8 mouse cellular contexts compared by ENCODE assay signal in genomic region chr9:58582581-58583266, GRCm38 (mm10). TPM values are rescaled to one million over a fixed set of nuclear protein-coding genes. Genes with fewer than 3 reads are reported as not detected.
DNase-seq lines count a peak whose midpoint lies in the region; ATAC-seq and TF ChIP-seq lines count a peak whose summit lies in the region.

No protein-coding gene starts in this region.

- no peaks in the 10 kb centered on the region for H3K36me3 ChIP-seq in kidney, embryonic 14.5 days (ENCODE audit: control insufficient read depth, insufficient read depth, low read length)
- H3K36me3 ChIP-seq in heart, postnatal 0 days (replicated peaks; ENCODE audit: control insufficient read depth, insufficient read depth, low read length): no peaks in the 10 kb centered on the region
- no peaks in the 10 kb centered on the region for H3K36me3 ChIP-seq in limb, embryonic 12.5 days
- H3K36me3 ChIP-seq in midbrain, embryonic 16.5 days (ENCODE audit: control insufficient read depth, insufficient read depth, low read length): no peaks in the 10 kb centered on the region

- no peak for TF ChIP-seq EP300 in heart, postnatal 0 days (IDR thresholded peaks at IDR 0.05; ENCODE audit: low read depth)

- peak overlapping the region; percentile 81 for H3K4me2 ChIP-seq in kidney, embryonic 14.5 days (replicated peaks; ENCODE audit: low read depth, low read length)
- peak overlapping the region; percentile 87 for H3K4me2 ChIP-seq in heart, postnatal 0 days (ENCODE audit: low read depth, low read length)
- peak overlapping the region; percentile 86 for H3K4me2 ChIP-seq in limb, embryonic 12.5 days
- H3K4me2 ChIP-seq in midbrain, embryonic 16.5 days (ENCODE audit: low read length): peak overlapping the region; percentile 87

- ATAC-seq in kidney, embryonic 14.5 days (ENCODE audit: low FRiP score, low TSS enrichment): no peak; the same call in none of the 2 replicates
- ATAC-seq in erythroid progenitor cell, adult 5-6 weeks (replicated peaks; ENCODE audit: low FRiP score, poor library complexity, severe bottlenecking): peak; percentile 21; the same call in 1 of the 2 replicates
- ATAC-seq in heart, postnatal 0 days (ENCODE audit: insufficient read depth, low read depth): peak; percentile 40
- ATAC-seq in limb, embryonic 12.5 days (ENCODE audit: insufficient number of reproducible peaks, insufficient read depth, low FRiP score, low TSS enrichment, low read depth): peak; percentile 54
- peak; percentile 78 for ATAC-seq in midbrain, embryonic 16.5 days

- H3K9ac ChIP-seq in kidney, embryonic 14.5 days (ENCODE audit: low read depth, low read length): peak overlapping the region; percentile 95
- H3K9ac ChIP-seq in heart, postnatal 0 days (replicated peaks; ENCODE audit: low read depth, low read length): peak overlapping the region; percentile 99
- H3K9ac ChIP-seq in limb, embryonic 12.5 days (replicated peaks): peak overlapping the region; percentile 97
- peak overlapping the region; percentile 98 for H3K9ac ChIP-seq in midbrain, embryonic 16.5 days (ENCODE audit: low read depth, low read length)

- H3K27me3 ChIP-seq in kidney, embryonic 14.5 days (ENCODE audit: control insufficient read depth, insufficient read depth, low read length): no peaks in the 10 kb centered on the region
- H3K27me3 ChIP-seq in heart, postnatal 0 days (ENCODE audit: control insufficient read depth, insufficient read depth, low read length): no peaks in the 10 kb centered on the region
- no peaks in the 10 kb centered on the region for H3K27me3 ChIP-seq in limb, embryonic 12.5 days
- H3K27me3 ChIP-seq in midbrain, embryonic 16.5 days (ENCODE audit: control insufficient read depth, insufficient read depth, low read depth, low read length): no peaks in the 10 kb centered on the region

- H3K27ac ChIP-seq in kidney, embryonic 14.5 days (ENCODE audit: low read depth, low read length): peak overlapping the region; percentile 97
- H3K27ac ChIP-seq in heart, postnatal 0 days (ENCODE audit: low read depth): peak overlapping the region; percentile 99
- H3K27ac ChIP-seq in limb, embryonic 12.5 days: peak overlapping the region; percentile 98
- H3K27ac ChIP-seq in midbrain, embryonic 16.5 days (ENCODE audit: low read length): peak overlapping the region; percentile 97

- no peak for DNase-seq in kidney, postnatal 4 days
- DNase-seq in adrenal gland, postnatal 25 days: peak; percentile 53
- peak; percentile 45 for DNase-seq in heart, postnatal 0 days (ENCODE audit: low spot score)
- peak; percentile 75 for DNase-seq in testis, postnatal 14 days (ENCODE audit: low spot score)

- peaks cover 9% of the 10 kb centered on the region for H3K4me1 ChIP-seq in kidney, embryonic 14.5 days (ENCODE audit: control insufficient read depth, insufficient read depth, low read length)
- peaks cover 26% of the 10 kb centered on the region; the same call in 1 of the 2 replicates for H3K4me1 ChIP-seq in heart, postnatal 0 days (ENCODE audit: control insufficient read depth, insufficient read depth)
- H3K4me1 ChIP-seq in limb, embryonic 12.5 days (replicated peaks): peaks cover 14% of the 10 kb centered on the region
- peaks cover 16% of the 10 kb centered on the region for H3K4me1 ChIP-seq in midbrain, embryonic 16.5 days (ENCODE audit: control insufficient read depth, insufficient read depth, low read length)

- no peak for TF ChIP-seq CTCF in heart, postnatal 0 days (IDR thresholded peaks at IDR 0.05; ENCODE audit: low read depth)

- no peaks in the 10 kb centered on the region for H3K9me3 ChIP-seq in kidney, embryonic 14.5 days (ENCODE audit: control insufficient read depth, low read length)
- no peaks in the 10 kb centered on the region for H3K9me3 ChIP-seq in heart, postnatal 0 days (replicated peaks; ENCODE audit: control insufficient read depth, low read length)
- H3K9me3 ChIP-seq in limb, embryonic 12.5 days: no peaks in the 10 kb centered on the region
- H3K9me3 ChIP-seq in midbrain, embryonic 16.5 days (replicated peaks; ENCODE audit: control insufficient read depth, low read length, poor library complexity, severe bottlenecking): 0 out of 2 replicates have a peak, but pooled peaks cover 2% of the 10 kb centered on the region

- peak overlapping the region; percentile 97 for H3K4me3 ChIP-seq in kidney, embryonic 14.5 days (ENCODE audit: low read length)
- peak overlapping the region; percentile 100 for H3K4me3 ChIP-seq in heart, postnatal 0 days (ENCODE audit: low read depth, low read length)
- H3K4me3 ChIP-seq in limb, embryonic 12.5 days (replicated peaks): peak overlapping the region; percentile 93
- peak overlapping the region; percentile 75 for H3K4me3 ChIP-seq in midbrain, embryonic 16.5 days (ENCODE audit: low read depth, low read length)

- 0% methylated on average over 42 of the region's 42 CpGs for WGBS in kidney, embryonic 14.5 days
- WGBS in heart, postnatal 0 days: under 1% methylated on average over 42 of the region's 42 CpGs
- WGBS in limb, embryonic 12.5 days: under 1% methylated on average over 42 of the region's 42 CpGs
- WGBS in midbrain, embryonic 16.5 days: 0% methylated on average over 42 of the region's 42 CpGs

RNA-seq across cellular contexts. Expression of gene Nptn, which starts 0.7 kb away (rescaled TPM):
- 110 and 128 TPM in 2 replicates for polyA plus RNA-seq in kidney, embryonic 14.5 days (2014; fragmentation: Nextera tagmentation; extraction: Ambion mirVana)
- total RNA-seq in adrenal gland, postnatal 25 days (2021): 151 and 177 TPM in 2 replicates
- 415 and 552 TPM in 2 replicates for total RNA-seq in erythroid progenitor cell, adult 5-6 weeks (2015; ENCODE audit: low replicate concordance)
- 202 and 230 TPM in 2 replicates for total RNA-seq in erythroid progenitor cell, adult 5-6 weeks (2017; ENCODE audit: low replicate concordance)
- total RNA-seq in heart, postnatal 0 days (2014; rRNA removed; ENCODE audit: low replicate concordance): 234 and 402 TPM in 2 replicates
- 96.5 and 101 TPM in 2 replicates for polyA plus RNA-seq in heart, postnatal 0 days (2015; fragmentation: Nextera tagmentation; extraction: Ambion mirVana)
- 64.5 and 70.2 TPM in 2 replicates for polyA plus RNA-seq in limb, embryonic 12.5 days (2016; fragmentation: Nextera tagmentation; extraction: Ambion mirVana)
- 174 and 197 TPM in 2 replicates for polyA plus RNA-seq in midbrain, embryonic 16.5 days (2015; fragmentation: Nextera tagmentation; extraction: Ambion mirVana)

RNA-seq across cellular contexts. Expression of gene Cd276, which starts 27.5 kb away (rescaled TPM):
- 25.3 and 45.4 TPM in 2 replicates for polyA plus RNA-seq in kidney, embryonic 14.5 days (2014; fragmentation: Nextera tagmentation; extraction: Ambion mirVana)
- 13.6 and 18.3 TPM in 2 replicates for total RNA-seq in adrenal gland, postnatal 25 days (2021)
- total RNA-seq in erythroid progenitor cell, adult 5-6 weeks (2015; ENCODE audit: low replicate concordance): 0.36 TPM in 1 of 2 replicates, not detected in the other
- not detected in 2 replicates for total RNA-seq in erythroid progenitor cell, adult 5-6 weeks (2017; ENCODE audit: low replicate concordance)
- 14.2 and 27.6 TPM in 2 replicates for total RNA-seq in heart, postnatal 0 days (2014; rRNA removed; ENCODE audit: low replicate concordance)
- 13.1 and 14.5 TPM in 2 replicates for polyA plus RNA-seq in heart, postnatal 0 days (2015; fragmentation: Nextera tagmentation; extraction: Ambion mirVana)
- polyA plus RNA-seq in limb, embryonic 12.5 days (2016; fragmentation: Nextera tagmentation; extraction: Ambion mirVana): 56.4 and 68.6 TPM in 2 replicates
- polyA plus RNA-seq in midbrain, embryonic 16.5 days (2015; fragmentation: Nextera tagmentation; extraction: Ambion mirVana): 28.9 and 30.9 TPM in 2 replicates

Comparison
In these comparisons a context has a peak if more than half of its experiments do, and no peak if none do; other contexts are left out.
1. DNase-seq: peak in adrenal gland, postnatal 25 days (single experiment), heart, postnatal 0 days (single experiment) and testis, postnatal 14 days (single experiment); none in kidney, postnatal 4 days (0 of 2).
2. Peak in every context shown above with its lines, with median percentiles within 50 percentile points of each other: H3K27ac ChIP-seq, H3K4me2 ChIP-seq, H3K4me3 ChIP-seq and H3K9ac ChIP-seq.